Mouse (Mus musculus): Measurements from ENCODE around the gene Zfp526.
A peak's percentile ranks its signal among the peaks of the same experiment; 100 is the strongest.
"Not testable (repeated sequence)": the region's sequence is repeated elsewhere in the genome, so short reads cannot be mapped to it uniquely, and the experiment has no call there.

Zfp526 gene

DNA sequence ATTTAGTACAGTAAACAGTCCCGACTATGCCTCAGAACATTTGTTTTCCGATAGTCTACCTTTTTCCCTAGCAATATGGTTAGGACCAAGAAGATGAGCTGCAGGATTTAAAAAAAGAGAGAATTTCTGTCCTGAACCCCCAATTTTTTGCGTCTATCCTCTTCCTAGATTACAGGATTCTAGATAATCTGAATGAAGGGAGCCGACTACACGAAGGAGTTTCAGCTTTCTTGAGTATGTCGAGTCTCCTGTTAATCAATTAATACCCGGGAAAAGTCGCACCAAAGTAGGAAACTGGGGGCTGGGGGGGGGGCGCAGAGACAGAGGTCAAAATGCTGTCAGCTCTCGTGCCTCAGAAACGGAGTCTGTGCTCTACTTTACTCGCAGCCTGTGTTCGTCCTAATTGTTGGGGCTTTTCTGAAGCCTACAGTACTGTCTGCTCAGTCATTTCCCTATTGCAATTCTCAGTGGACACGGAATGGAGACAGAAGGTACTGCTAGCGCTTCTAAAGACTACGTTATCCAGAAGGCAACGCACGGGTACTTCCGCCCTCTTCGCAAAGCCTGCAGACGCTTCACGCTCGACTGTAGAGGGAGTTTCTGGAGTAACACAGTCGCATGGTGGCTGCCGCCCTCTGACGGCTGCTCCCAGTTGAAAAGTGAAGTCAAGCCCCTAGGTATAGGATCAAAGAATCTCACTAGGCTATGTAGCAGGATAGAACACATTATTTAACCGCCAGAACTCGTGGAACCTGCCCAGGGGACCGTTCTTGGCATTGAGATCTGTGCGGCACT is 17.8 kb downstream of the Zfp526 start:
- peak; percentile 92 for DNase-seq (ENCODE audit: low read depth, low spot score)

DNA sequence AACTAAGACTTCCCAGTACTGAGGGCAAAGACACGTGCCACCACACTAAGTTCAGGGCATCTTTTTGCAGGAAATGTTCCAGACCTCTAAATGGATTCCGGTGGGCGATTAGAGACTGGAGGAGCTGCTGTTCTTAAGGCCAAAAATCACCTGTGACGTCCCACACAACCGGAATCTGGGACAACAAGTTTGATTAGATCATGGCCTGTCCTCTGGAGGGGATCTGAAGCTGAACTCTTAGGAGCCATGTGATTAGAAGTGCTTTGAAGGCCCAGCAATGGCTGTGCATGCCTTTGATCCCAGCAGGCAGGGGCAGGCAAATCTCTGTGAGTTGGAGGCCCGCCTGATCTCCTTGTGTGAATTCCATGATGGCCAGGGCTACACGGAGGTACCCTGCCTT is 19.4 kb downstream of the Zfp526 start:
- DNase-seq (ENCODE audit: low read depth, low spot score), result no peak

DNA sequence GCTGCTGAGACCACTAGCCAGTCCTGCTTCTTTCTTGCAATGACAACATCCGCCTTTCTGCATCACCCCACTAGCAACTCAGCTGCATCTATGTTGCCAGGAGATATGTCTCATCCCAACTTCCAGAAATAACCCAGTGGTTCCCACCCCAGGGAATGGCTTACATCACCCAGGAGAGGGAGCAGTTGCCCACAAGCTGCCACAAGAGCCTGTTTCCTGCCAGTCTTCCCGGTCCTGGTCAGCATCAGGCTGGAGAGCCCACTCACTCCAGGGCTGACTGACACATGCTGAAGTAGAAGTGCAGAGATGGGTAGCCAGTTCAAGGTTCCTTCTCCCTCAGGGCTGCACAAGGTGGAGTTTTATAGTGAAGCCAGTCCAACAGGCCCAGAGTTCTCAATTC is 19.8 kb downstream of the Zfp526 start:
- DNase-seq (ENCODE audit: low read depth, low spot score), result peak; percentile 77

DNA sequence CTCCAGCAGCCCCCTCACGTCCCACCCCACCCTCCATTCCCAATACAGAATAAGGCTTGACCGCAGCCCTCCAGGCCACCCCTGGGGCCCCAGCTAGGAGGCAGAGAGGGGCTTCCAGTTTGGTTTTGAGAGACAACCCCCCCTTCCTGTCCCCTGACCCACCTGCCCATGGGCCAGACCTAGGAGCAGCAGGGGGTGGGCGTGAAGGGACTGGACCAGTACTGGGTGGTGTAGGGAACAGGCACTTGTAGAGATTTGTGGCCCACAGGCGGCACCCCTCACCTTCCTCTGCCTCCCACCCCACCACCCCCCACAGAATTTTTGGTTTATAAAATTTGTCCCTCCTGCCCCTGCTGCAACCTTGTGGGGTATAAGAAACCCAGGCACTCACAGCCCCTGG is 22.1 kb downstream of the Zfp526 start:
- DNase-seq (ENCODE audit: low read depth, low spot score), result no peak

DNA sequence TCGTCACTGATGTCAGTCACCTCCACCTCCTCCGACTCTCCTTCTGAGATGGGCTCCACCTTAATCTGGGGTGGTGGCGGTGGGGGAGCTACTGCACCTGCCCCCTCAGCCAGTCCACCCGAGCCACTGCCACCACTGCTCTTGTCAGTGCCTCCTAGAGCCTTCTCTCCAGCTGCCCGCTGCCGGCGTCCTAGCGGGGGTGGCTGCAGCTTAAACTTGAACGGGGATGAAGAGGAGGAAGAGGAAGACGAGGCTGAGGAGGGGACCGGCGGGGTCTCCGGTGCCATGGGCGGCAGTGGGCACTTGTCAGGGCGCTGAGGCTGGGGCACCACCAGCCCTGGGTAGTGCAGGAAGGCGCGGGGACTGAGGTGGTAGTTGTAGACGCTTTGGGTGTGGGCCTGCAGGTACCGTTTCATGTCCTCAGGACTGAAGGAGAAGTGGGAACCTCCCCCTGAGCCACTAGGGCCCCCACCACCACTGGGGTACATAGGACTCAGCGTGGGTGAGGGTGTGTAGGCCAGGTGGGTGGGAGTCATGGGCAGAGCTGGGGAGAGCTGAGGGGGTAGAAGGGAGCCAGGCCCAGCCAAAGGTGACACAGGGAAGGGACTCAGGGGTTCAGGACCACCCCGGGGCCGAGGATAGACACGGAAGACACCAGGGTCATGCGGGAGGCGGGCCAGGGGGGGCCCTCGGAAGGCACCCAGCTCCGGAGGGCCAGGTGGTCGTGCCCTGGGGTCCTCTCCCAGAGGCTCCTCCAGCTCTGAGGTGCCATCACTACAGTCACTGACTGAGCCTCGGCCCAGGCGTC is 23.5 kb downstream of the Zfp526 start:
- DNase-seq (ENCODE audit: low read depth, low spot score), result no peak

DNA sequence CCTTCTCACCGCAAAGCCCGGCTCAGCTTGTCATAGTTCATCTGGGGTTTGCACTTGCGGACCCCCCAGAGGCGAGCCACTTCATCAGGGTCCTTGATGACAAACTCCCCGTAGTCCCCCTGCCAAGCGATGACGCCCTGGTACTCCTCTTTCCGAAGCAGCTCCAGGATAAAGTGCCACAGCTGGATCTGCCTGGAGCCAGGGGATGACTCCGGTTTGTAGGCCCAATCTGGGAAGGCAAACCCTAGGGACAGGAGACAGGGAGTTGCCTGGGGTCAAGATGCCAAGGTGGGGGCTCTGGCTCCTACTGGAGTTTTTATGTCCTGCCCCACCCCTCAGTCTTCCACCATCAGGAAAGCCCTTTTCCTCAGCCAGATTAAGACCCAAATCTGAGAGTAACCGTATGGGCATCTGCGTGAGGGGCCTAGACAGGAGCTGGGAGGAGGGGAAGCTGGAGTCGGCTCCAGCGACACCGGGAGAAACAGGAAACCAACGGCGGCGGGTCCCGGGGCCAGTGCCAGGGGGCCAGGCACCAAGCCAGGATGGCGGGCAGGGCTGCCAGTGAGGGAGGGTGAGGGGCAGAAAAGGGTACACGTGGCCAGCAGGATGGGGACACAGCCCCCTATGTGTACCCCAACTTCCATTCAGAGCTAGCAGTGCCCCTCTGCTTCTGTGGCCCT is 25.0 kb downstream of the Zfp526 start:
- no peak for DNase-seq (ENCODE audit: low read depth, low spot score)

DNA sequence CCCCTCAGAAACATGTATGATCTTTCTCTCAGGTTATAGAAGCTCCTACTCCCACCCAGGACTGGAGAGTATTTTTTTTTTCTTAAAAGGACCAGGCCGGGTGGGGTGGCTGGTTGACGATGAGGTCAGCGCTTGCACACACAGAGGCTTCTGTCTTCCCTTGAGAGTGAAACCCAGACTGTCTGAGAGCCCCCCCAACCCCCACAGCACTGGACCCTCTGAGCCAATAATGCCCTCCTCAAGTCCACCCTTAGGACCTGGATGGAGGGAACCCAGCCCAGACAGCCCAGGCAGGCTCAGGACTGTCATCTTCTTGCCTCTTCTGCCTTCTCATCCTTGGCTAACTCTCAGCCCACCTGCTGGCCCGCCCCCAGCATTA is 25.5 kb downstream of the Zfp526 start:
- no peak for DNase-seq (ENCODE audit: low read depth, low spot score)

DNA sequence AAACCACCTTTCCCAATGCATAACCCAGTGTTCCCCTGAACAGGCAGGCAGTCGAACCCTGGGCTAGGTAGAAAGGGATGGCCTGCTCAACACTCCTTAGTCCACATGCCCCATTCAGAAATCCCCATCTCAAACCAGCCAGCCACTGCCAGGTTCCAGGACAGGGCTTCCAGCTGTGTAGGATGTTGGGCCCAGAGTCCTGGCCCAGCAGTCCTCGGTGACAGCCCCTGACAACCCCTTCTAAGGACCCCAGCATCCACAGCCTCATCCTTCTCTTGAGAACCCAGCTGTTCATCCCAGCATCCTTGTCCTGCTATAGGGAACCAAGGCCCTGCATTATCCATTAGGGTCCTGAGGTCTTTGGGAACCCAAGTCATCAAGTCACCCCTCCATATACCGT is 26.3 kb downstream of the Zfp526 start:
- DNase-seq (ENCODE audit: low read depth, low spot score), result no peak

DNA sequence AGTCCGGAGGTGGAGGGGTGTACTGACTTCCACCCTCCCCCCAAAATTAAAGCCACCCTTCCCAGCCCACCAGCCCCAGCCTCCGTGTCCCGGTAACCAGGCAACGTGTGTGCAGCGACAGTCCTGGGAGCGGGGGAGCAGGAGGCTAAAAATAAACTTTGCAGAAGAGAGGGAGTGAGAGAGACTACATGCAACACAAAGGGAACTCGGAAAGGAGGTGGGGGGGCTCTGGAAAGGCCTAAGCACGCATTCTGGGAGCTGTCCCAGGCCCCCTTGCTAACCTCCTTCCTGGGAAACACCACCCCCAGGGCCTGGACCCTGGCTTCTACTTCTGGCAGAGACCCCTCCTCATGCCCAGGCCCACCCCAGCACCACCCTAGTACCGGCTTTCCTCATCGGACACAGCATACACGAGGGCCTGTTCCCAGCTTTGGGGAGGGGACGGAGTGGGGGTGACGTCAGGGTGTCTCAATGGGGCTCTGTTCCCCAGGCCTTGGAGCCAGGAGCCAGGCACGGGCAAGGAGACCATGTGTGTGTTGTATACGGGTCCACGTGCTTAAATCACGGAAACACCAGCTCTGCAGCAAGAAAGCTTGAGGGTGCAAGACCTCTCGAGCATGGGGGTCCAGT is 26.9 kb downstream of the Zfp526 start:
- peak; percentile 66 for DNase-seq (ENCODE audit: low read depth, low spot score)

DNA sequence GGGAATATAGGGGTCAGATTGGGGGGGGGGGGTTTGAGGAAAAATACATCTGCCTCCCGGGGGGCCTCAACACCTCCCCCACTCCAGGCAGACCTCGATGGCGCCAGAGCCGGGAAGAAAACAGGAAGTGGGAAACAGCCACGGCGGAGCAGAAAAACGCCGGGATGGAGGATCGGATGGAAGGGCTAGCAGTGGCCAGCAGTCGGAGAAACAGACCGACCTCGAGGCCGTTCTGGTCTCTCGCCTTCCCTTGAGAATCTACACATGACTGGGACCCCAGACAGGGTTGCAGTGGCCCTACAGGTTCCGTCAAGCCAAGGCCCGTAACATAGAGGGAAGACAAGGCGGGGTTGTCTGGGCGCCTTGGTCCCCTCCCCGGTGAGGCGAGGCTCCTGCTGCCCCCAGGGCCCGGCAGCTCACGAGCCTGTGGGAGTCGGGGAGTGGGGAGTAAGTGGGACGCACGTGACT is 27.7 kb downstream of the Zfp526 start:
- peak; percentile 39 for DNase-seq (ENCODE audit: low read depth, low spot score)

DNA sequence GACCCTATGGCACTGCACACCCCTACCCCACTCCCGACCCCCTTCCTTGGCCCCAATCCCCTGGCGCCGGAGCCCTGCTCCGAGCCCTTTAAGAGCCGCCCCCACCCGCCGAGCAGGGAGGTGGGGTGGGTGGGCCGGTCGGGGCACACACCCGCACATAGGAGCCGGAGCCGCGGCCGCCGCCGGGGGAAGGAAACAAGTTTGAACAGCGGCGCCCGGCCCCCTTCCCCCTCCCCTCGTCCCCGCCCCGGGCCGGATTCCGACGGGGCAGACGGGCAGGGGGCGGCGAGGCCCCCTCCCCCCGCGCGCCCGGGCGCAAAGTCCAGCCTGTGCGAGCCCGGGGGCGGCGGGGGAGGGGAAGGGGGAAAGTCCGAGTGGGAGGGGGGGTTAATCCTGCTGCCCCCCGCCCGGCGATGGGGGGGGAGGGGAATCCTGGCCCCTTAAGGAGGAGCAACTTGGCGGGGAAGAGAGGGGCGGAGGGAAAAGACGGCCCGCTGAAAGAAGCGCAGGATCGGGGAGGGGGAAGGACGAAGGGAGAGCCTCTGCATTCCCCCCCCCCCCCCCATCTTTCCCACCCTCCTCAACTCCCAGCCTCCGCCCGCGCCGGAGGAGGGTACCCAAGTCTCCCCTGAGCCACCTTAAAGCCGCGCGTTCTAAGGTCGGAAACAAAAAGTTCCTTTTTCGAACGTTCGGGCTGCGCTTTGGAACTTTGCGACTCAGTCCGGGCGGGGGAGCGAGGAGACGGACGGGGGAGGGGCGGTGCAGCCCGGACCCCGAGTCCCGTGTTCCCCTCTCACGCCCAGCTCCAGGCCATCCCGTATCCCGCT is 28.3 kb downstream of the Zfp526 start:
- DNase-seq (ENCODE audit: low read depth, low spot score), result peak; percentile 88

DNA sequence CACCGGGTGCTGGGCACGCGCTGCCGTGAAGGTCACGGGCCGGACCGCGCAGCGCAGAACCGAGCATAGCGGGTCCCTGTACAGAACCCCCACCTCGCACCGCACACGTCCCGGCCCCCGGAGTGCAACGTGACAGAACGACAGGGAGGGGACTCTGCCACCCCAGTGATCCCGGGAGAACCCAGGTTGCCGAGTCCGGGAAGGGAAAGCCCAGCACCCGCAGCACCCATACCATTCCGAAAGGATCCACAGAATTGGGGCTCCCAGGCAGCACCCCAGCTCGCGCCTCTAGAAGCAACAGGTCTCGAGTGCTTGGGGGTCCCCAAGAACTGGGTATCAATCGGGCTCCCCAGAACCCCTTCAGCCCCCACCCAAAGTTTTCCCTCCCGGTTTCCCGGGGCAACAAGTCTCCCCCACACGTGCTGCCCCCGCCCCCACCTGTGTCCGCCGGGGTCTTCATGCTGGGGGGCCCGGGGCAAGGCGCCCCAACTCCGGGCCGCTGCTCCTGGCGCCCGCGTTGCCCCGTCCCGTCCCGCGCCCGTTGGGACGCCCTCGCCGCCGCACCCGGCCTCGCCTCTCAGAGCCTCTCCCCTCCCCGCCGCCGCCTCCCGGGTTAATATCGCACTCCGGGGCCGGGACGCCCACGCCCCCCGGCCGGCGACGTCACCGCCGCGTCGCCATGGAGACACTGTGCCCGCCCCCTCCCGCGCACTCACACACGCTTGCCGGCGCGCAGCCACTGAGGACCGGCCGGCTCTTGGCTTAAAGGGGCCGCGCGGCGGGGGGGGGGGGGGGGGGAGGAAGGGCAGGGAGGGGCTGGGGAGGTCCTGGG is 29.1 kb downstream of the Zfp526 start, which contains the start of gene Erf:
TSS of gene Erf (minus strand) at position 621 of the 832 bp plus-strand sequence.
- DNase-seq (ENCODE audit: low read depth, low spot score), result peak; percentile 93

DNA sequence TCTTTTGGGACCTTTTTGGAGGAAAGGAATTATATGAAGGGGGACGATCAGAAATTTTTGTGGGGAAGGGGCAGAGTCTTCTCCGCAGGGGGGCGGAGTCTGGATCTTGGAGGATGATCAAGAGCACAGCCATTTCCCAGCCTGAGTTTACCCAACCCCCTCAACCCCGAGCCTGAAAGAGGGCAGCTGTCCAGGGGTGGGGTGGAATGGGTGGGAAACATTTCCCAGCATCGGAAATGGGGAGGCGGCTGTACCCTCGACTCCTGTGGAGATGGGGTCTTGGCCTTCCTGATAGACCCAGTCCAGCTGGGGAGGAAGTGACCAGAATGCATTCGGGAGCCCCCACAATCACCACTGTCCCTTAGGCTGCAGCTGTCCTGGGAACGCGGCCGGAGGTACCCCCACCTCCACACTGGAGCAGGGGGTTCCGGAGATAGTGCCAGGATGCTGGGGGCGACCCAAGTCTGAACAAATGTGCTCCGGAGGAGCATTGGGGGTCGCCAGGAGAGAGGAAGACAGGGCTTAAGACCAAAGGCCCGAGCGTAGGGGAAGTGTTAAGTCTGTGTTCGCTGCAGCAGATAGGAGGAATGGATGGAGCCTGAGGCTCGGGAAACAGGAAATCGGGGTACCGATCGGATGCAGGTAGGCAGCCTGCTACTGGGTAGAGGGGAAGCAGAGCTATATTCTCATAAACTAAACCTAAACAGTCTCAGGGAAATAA is 30.0 kb downstream of the Zfp526 start:
- DNase-seq (ENCODE audit: low read depth, low spot score), result peak; percentile 93

DNA sequence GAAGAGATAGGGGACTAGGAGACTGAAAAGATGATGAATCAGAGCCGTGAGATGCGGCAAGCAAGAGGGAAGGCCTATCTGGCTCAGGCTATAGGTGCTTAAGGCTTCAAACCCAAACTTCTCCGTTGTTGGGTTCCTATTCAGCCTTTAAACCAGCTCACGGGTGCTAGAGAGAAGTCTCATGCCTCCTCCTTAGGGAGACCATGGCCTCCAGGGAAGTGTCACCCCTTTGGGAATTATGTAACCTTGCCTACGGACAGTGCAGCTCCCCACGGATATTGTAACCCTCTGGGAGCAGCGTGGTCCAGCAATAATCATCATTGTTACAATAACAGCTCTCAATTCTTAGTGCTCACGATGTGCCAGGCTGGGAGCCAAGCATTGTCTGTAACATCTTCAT is 30.6 kb downstream of the Zfp526 start:
- no peak for DNase-seq (ENCODE audit: low read depth, low spot score)

DNA sequence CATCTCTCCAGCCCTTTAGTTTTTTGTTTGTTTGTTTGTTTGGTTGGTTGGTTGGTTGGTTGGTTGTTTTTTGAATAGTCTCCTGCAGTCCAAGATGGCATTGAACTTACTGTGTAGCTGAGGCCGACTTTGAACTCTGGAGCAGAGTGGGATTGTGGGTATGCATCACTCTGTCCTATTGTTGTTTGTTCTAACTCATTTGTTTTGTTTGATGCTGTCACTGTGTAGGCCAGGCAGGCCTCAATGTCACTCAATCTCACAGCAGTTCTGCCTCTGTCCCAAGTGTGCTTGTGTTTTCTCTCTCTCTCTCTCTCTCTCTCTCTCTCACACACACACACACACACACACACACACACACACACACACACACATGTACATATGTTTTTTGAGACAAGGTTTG is 40.7 kb downstream of the Zfp526 start:
- peak; percentile 61 for DNase-seq (ENCODE audit: low read depth, low spot score)

DNA sequence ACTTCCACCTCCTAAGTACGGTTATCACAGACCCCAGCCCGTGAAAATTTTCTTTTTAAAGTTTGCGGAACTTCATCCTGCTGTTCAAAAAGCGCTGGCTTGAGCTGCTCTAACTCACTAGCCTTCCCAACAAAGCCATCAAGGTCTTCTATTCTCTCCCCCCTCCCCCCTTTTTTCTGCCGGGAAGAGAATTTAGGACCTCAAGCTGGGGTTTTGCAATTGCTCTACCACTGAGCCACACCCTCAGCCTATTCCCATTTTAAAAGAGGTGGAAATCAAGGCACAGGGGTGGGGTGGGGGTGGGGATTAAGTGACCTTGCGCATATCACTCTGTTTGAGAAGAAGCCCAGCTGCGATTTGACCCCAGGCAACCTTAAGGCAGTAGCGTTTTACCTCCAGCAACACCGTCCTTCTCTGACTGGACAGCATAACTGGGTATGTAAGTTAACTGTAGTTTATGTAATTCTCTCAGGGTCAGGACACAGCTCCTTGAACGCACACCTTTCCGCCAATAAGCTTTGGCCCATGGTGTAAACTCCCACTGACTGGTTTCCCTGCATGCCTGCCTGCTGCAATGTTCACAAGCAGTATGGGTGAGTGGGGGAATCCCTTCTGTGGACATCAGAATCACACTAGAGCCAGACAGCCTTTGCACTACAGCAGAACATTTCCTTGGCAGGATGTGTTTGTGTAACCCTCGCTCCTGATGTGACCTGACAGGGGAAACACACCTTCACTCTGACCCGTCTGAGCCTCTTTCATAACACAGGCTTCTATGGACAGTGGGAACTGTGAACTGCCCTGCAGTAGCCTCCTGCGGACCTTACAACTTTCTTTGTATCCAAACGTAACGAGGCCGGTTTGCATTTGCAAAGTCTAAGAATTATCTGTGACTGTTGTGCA is 43.0 kb downstream of the Zfp526 start:
- peak; percentile 99 for DNase-seq (ENCODE audit: low read depth, low spot score)

DNA sequence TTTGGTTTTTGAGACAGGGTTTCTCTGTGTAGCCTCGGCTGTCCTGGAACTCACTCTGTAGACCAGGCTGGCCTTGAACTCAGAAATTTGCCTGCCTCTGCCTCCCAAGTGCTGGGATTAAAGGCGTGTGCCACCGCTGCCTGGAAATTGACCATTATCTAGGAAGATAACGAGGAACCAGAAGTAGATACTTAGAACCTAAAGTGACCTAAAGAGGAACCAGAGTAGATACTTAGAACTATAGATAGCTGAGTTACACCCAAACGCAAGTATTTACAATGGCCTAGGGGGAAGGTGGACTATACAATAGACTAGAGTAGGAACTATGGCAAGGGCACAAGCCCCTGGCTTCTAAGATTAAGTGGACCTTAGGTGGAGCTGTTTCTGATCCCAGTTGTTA is 44.5 kb downstream of the Zfp526 start:
- not testable (repeated sequence) for DNase-seq (ENCODE audit: low read depth, low spot score)

All from R1 (cell line).